Mouse (Mus musculus) spleen, adult 18-20 months (tissue): ENCODE data around the gene Galm.
"Not testable (repeated sequence)": the region's sequence is repeated elsewhere in the genome, so short reads cannot be mapped to it uniquely, and the experiment has no call there.

ENCODE experiments used
- DNase-seq, 2 experiments: peaks; one replicate each; pipeline ENCODE4 v3.0.0; 2022; ENCODE audit warnings: mixed read lengths in 2 of 2

The Galm gene

GRCm38 (mm10) chr17:80167436-80167835 lies 40.2 kb downstream of the Galm start:
- DNase-seq: no peak

GRCm38 (mm10) chr17:80167851-80168251 lies 40.6 kb downstream of the Galm start:
- no peak for DNase-seq

GRCm38 (mm10) chr17:80168425-80169182 lies 41.3 kb downstream of the Galm start:
- no peak for DNase-seq

GRCm38 (mm10) chr17:80169792-80170191 lies 42.5 kb downstream of the Galm start:
- DNase-seq: no peak

GRCm38 (mm10) chr17:80170951-80171350 lies 43.7 kb downstream of the Galm start:
- no peak for DNase-seq

GRCm38 (mm10) chr17:80171948-80172347 lies 44.7 kb downstream of the Galm start:
- DNase-seq: no peak

GRCm38 (mm10) chr17:80172761-80173160 lies 45.5 kb downstream of the Galm start:
- DNase-seq: no peak

- DNase-seq: no peak
Measured at GRCm38 (mm10) chr17:80173708-80174107, 46.4 kb downstream of the Galm start.

- DNase-seq: peak in 1 of 2 experiments; percentile 15
Measured at GRCm38 (mm10) chr17:80174146-80174545, 46.9 kb downstream of the Galm start.

GRCm38 (mm10) chr17:80174699-80175385 lies 47.6 kb downstream of the Galm start:
- peak in 1 of 2 experiments; percentile 27 for DNase-seq

- DNase-seq: no peak
Measured at GRCm38 (mm10) chr17:80175386-80175739, 48.1 kb downstream of the Galm start.

GRCm38 (mm10) chr17:80175966-80176365 lies 48.7 kb downstream of the Galm start:
- no peak for DNase-seq

- DNase-seq: not testable (repeated sequence)
Measured at GRCm38 (mm10) chr17:80178846-80179245, 51.6 kb downstream of the Galm start.

GRCm38 (mm10) chr17:80179959-80180358 lies 52.7 kb downstream of the Galm start:
- peak; percentile 29 to 62 for DNase-seq

GRCm38 (mm10) chr17:80180468-80180867 lies 53.2 kb downstream of the Galm start:
- no peak for DNase-seq

GRCm38 (mm10) chr17:80183615-80184014 lies 56.3 kb downstream of the Galm start:
- no peak for DNase-seq

- DNase-seq: no peak
Measured at GRCm38 (mm10) chr17:80193075-80193474, 65.8 kb downstream of the Galm start.

GRCm38 (mm10) chr17:80199160-80199778 lies 72.0 kb downstream of the Galm start:
- no peak for DNase-seq

GRCm38 (mm10) chr17:80205657-80206056 lies 78.4 kb downstream of the Galm start:
- DNase-seq: no peak

- peak in 1 of 2 experiments; percentile 50 for DNase-seq
Measured at GRCm38 (mm10) chr17:80206301-80206670, 79.0 kb downstream of the Galm start.

- DNase-seq: peak; percentile 95 to 98
Measured at GRCm38 (mm10) chr17:80206671-80207581, 79.7 kb downstream of the Galm start, which contains the start of the genes Srsf7 and Ttc39d. Srsf7 (minus strand) TSS chr17:80207307. Ttc39d (plus strand) TSS chr17:80207460.

- not testable (repeated sequence) for DNase-seq
Measured at GRCm38 (mm10) chr17:80213998-80214397, 86.7 kb downstream of the Galm start.

- DNase-seq: no peak
Measured at GRCm38 (mm10) chr17:80220131-80220530, 92.9 kb downstream of the Galm start.
